Mouse (Mus musculus) stomach, embryonic 16.5 days (tissue): ENCODE data around the gene Elovl5. TPM values are rescaled to one million over a fixed set of nuclear protein-coding genes. Genes with fewer than 3 reads are reported as not detected.
A peak's percentile ranks its signal among the peaks of the same experiment; 100 is the strongest.

Experiments
- ATAC-seq: fragments of 200-750 bp; cut with Nextera tagmentation; 2 replicates; pipeline ENCODE4 v1.8.0; 2017; ENCODE audit warnings: moderate number of reproducible peaks, moderate TSS enrichment; ENCODE audit not compliant: insufficient read depth, low FRiP score
- H3K27ac ChIP-seq: fragments of 300-500 bp; sonication (generic); 2 replicates; pipeline ENCODE4 v1.5.1; 2014; ENCODE audit warnings: low read length
- H3K27me3 ChIP-seq: fragments of 300-500 bp; sonication (generic); 2 replicates; pipeline ENCODE4 v1.6.1; 2014; ENCODE audit warnings: low read length, control low read depth, mixed read lengths; ENCODE audit not compliant: control insufficient read depth, insufficient read depth
- H3K36me3 ChIP-seq: fragments of 300-500 bp; sonication (generic); 2 replicates; pipeline ENCODE4 v1.6.1; 2014; ENCODE audit warnings: low read length; ENCODE audit not compliant: control insufficient read depth, insufficient read depth
- H3K4me1 ChIP-seq: fragments of 300-500 bp; sonication (generic); 2 replicates; pipeline ENCODE4 v1.6.1; 2014; ENCODE audit warnings: low read length, control low read depth, mixed read lengths; ENCODE audit not compliant: control insufficient read depth, insufficient read depth
- H3K4me2 ChIP-seq: fragments of 300-500 bp; sonication (generic); 2 replicates; pipeline ENCODE4 v1.6.1; 2014; ENCODE audit warnings: low read depth, low read length, mixed read lengths
- H3K4me3 ChIP-seq: fragments of 300-500 bp; sonication (generic); replicated peaks from 2 replicates; pipeline ENCODE4 v1.5.1; 2014; ENCODE audit warnings: mild to moderate bottlenecking, low read length
- H3K9ac ChIP-seq: fragments of 300-500 bp; sonication (generic); 2 replicates; pipeline ENCODE4 v1.6.1; 2014; ENCODE audit warnings: low read length
- H3K9me3 ChIP-seq: fragments of 300-500 bp; sonication (generic); replicated peaks from 2 replicates; pipeline ENCODE4 v1.6.1; 2016; ENCODE audit warnings: low read length, control low read depth; ENCODE audit not compliant: control insufficient read depth
- WGBS: fragments of 180-500 bp; shearing (Covaris S2); extraction: QIAGEN DNeasy Blood & Tissue Kit; methylation state at CpG from one replicate; pipeline ENCODE4 v1.1.7; 2014; 5-methylcytosine and 5-hydroxymethylcytosine counted together
- polyA plus RNA-seq: library from polyadenylated mRNA; unstranded; fragments of >200 nt; fragmentation: Nextera tagmentation; extraction: Ambion mirVana; gene quantifications from 2 replicates; pipeline ENCODE4 v1.2.1, GENCODE M21; 2015

The Elovl5 gene
- polyA plus RNA-seq: 66.8 and 67.6 TPM in 2 replicates

DNA sequence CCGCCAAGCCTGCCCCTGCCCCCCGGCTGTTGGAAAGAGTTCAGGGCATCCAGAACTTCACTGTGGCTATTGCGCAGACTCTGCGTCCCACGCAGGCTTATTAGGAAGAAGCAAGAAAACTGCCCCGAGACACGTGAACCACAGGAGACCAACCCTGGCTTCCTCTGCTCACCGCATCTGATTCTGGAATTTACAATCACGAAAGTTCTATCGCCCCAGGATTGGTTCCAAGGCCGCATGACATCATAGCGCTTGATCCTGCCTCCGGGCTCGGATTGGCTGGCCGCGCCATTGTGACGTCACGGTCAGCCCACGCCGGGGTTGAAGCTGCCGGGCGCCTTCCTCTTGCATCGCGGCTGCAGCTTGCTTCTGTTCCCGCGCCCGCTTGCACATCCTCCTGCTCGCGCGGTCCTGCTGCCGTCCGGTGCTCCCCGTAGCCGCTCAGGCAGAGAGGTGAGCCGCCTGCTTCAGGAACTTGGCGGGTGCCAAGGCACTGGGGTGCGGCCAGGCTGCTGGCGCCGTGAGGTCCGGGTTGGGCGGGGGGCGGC lies at the start of gene Elovl5:
Gene Elovl5 (plus strand): TSS at position 291 of the 548 bp plus-strand sequence.
- peak; percentile 94 for ATAC-seq
- peaks cover 2% of the 10 kb centered on the region; the same call in 1 of the 2 replicates for H3K4me1 ChIP-seq
- peak within 1 kb of the TSS; percentile 77 for H3K9ac ChIP-seq

DNA sequence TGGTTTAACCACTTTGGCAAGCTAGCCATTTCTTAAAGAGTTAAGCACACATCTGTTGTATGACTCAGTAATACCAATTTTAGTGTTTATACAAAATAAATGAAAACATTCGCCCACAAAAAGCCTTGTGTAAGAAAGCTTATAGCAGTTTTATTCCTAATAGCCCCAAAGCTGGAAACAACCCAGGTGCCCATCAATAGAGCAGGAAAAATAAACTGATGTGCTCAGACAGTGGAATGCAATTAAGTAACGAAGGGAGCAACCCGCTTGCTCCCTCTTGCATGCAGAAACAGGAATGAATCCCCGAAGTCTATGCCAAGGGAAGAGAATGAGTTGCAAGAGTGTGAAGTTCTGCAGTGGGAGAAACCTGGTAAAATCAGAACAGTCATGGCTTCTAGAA lies 25.7 kb upstream of the Elovl5 start:
- Histone ChIP-seq H3K9me3 (no peaks in the 10 kb centered on the region), H3K36me3 (no peaks in the 10 kb centered on the region), H3K4me3 (no peak overlapping the region), H3K9ac (no peak overlapping the region), H3K27ac (no peak overlapping the region), H3K27me3 (no peaks in the 10 kb centered on the region), H3K4me1 (no peaks in the 10 kb centered on the region), H3K4me2 (no peak overlapping the region)
- no peak for ATAC-seq
- WGBS: 48% methylated on average over 4 of the region's 4 CpGs

More for the DNA sequence above, at the start of gene Elovl5:
- 1% methylated on average over 42 of the region's 42 CpGs for WGBS
- H3K36me3 ChIP-seq: no peaks in the 10 kb centered on the region
- H3K27ac ChIP-seq: peak within 1 kb of the TSS; percentile 73
- peak within 1 kb of the TSS; percentile 73 for H3K4me3 ChIP-seq
- peak within 1 kb of the TSS; percentile 73 for H3K4me2 ChIP-seq
- H3K27me3 ChIP-seq: no peaks in the 10 kb centered on the region
- H3K9me3 ChIP-seq: no peaks in the 10 kb centered on the region

DNA sequence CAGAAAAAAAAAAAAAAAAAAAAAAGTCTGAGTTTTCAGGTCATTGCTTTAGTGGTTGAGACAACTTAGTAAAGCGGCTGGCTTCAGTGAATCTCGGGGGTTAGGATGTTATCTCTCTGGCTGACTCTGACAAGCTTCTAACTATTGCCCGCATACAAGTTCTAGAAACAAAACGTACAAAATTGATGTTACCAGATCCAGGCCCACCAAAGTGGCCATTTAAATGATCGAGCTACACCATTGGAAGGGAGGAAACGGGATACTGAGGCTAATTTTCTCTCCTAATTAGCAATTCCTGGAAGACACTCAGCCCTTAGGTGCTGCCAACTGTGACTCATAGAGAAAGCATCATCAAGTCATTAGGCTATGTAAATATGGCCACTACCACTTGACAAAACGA lies 18.6 kb upstream of the Elovl5 start:
- Histone ChIP-seq H3K27ac (no peak overlapping the region), H3K36me3 (no peaks in the 10 kb centered on the region), H3K4me2 (no peak overlapping the region), H3K4me3 (no peak overlapping the region), H3K4me1 (no peaks in the 10 kb centered on the region), H3K9me3 (no peaks in the 10 kb centered on the region), H3K27me3 (no peaks in the 10 kb centered on the region), H3K9ac (no peak overlapping the region)
- WGBS: 69% methylated on average over 7 of the region's 7 CpGs
- ATAC-seq: no peak

DNA sequence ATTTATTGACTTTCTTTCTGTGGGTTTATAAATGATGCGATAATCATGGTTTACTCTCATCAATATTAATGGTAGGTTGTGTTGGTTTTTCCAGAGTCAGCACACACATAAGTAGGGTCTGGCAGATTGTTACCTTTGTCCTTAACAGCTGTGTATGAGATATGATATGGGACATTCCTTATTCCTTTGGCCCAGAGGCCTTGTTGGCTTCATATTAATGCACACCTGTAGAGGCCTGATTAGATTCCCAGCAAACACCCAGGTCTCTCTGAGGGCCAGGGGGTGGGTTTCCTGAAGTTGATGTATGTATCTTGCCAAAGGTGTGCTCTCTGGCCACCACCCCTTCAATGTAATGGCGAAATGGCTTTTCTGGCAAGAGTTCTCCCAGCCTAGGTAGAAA lies 13.0 kb upstream of the Elovl5 start:
- H3K9ac ChIP-seq: no peak overlapping the region
- peak; percentile 50; the same call in 1 of the 2 replicates for ATAC-seq
- H3K27ac ChIP-seq: no peak overlapping the region
- no peaks in the 10 kb centered on the region for H3K27me3 ChIP-seq
- no peak overlapping the region for H3K4me2 ChIP-seq
- 0 out of 2 replicates have a peak, but pooled peaks cover 3% of the 10 kb centered on the region for H3K9me3 ChIP-seq
- no peaks in the 10 kb centered on the region for H3K4me1 ChIP-seq
- no peaks in the 10 kb centered on the region for H3K36me3 ChIP-seq
- H3K4me3 ChIP-seq: no peak overlapping the region
- 77% methylated on average over 2 of the region's 2 CpGs for WGBS

DNA sequence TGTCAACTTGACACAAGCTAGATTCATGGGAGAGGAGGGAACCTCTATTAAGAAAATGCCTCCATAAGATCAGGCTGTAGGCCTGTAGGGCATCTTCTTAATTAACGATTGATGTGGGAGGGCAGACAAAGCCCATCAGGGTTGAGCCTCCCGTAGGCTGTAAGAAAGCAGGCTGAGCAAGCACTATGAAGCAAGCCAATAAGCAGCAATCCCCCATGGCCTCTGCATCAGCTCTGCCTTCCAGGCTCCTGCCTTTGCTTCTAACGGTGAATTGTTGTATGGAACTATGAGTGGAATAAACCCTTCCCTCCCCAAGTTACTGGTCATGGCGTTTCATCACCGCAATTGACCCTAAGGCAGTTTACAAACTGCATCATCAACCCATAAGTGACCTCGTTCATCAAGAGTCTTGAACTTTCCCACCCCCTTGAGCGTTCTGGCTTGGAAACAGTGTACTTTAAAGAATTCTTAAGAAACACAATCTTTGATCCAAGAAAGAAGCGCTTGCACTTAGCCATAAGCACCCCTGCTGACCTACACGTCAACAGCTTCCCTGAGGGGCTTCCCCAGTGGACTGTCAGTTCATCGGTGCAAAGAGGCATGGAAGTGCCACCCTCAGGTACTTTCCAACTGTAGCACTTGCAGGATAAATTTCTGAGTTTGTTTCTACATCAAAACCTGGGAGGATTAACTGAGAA lies 7.4 kb upstream of the Elovl5 start:
- peaks cover 16% of the 10 kb centered on the region for H3K4me1 ChIP-seq
- peak overlapping the region; percentile 89 for H3K9ac ChIP-seq
- H3K4me2 ChIP-seq: peak overlapping the region; percentile 65
- WGBS: 26% methylated on average over 10 of the region's 10 CpGs
- H3K27ac ChIP-seq: peak overlapping the region; percentile 97
- H3K9me3 ChIP-seq: 0 out of 2 replicates have a peak, but pooled peaks cover 3% of the 10 kb centered on the region
- no peak for ATAC-seq
- H3K36me3 ChIP-seq: no peaks in the 10 kb centered on the region
- H3K4me3 ChIP-seq: peak overlapping the region; percentile 76
- no peaks in the 10 kb centered on the region for H3K27me3 ChIP-seq

DNA sequence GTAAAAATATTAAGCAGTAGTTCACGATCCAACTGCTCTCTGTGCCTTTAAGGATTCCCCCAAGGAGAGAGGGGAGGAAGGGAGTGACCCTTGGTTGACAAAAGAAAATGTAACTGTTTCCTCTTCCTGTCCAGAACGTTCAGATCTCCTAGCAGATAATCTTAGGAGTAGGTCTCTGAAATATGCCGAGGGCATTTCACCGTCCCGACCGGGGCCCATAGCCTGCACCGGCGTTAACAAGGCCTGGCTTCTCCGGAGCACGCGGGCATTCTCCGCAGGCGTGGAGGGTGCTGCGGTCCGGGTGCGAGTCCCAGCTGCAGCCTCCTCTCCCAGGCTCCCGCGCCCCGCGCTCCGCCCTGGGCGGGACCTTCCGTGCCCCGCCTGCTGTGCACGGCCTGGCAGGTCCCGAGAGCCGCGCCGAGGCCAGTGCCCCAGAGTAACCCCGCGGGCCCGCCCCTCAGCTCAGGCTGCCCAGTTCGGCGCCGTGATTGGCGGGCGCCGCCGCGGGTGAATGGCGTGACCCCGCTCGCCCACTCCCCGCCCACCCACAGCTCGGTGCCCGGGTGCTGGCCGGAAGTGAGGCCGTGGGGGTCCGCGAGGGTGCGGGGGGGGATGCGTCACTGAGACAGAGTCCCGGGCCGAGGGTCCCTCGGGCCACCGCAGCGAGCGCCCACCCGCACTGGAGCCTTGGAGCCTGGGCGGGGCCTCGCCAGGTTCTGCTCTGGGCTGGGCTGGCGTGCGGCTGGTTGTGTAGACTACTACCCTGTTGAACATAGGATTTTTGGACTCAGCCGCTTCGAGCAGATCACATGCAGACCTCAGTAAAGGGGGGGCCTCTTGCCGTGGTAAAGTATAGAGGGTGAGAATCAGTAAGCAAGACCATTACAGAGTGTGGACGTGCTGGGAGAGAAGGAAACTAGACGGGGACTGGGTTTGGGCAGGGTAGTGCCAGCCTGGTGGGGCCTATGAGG lies 6.6 kb upstream of the Elovl5 start:
- under 1% methylated on average over 67 of the region's 68 CpGs for WGBS

DNA sequence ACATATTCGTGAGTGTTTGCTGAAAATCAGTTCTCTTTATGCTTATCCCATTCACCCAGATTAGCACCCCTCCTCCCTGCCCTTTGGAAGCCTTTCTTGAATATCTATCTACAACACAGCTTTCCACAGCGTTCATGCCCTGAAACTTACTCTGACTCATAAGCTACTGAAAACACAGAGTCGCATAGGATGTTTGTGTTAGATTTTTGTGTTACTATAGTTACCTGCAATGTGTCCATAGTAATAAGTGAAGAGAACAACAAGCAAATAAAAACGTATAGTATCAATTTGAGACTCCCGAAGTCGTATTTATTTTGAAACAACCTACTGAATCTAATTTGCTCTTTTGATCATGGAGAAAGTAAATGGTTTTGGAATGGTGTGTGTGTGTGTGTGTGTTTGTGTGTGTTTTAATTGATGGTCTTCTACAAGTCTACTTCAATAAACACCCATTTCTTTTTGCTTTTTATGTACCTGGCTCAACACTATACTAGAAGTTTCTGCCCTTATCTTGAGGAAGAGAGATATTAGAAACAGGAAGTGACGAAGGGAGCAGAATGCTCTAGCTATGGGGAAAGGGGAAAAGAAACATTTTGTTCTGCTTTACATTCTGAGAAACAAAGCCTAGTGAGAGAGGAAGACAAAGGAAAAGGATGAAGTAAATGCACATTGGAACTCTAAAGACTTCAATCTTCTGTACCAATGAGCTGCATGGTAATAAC lies 5.5 kb upstream of the Elovl5 start:
- no peaks in the 10 kb centered on the region for H3K36me3 ChIP-seq
- peak overlapping the region; percentile 76 for H3K4me3 ChIP-seq
- H3K27me3 ChIP-seq: no peaks in the 10 kb centered on the region
- H3K9ac ChIP-seq: no peak overlapping the region
- H3K4me2 ChIP-seq: peak overlapping the region; percentile 65
- H3K4me1 ChIP-seq: peaks cover 16% of the 10 kb centered on the region
- 27% methylated on average over 7 of the region's 7 CpGs for WGBS
- no peak for ATAC-seq
- 0 out of 2 replicates have a peak, but pooled peaks cover 3% of the 10 kb centered on the region for H3K9me3 ChIP-seq
- H3K27ac ChIP-seq: peak overlapping the region; percentile 97

More for the DNA sequence above, 6.6 kb upstream of the Elovl5 start:
- peak; percentile 99 for ATAC-seq
- Histone ChIP-seq H3K9me3 (0 out of 2 replicates have a peak, but pooled peaks cover 3% of the 10 kb centered on the region), H3K4me3 (peak overlapping the region; percentile 76), H3K36me3 (no peaks in the 10 kb centered on the region), H3K27me3 (no peaks in the 10 kb centered on the region), H3K9ac (peak overlapping the region; percentile 89), H3K4me2 (peak overlapping the region; percentile 65), H3K27ac (peak overlapping the region; percentile 97), H3K4me1 (peaks cover 16% of the 10 kb centered on the region)

DNA sequence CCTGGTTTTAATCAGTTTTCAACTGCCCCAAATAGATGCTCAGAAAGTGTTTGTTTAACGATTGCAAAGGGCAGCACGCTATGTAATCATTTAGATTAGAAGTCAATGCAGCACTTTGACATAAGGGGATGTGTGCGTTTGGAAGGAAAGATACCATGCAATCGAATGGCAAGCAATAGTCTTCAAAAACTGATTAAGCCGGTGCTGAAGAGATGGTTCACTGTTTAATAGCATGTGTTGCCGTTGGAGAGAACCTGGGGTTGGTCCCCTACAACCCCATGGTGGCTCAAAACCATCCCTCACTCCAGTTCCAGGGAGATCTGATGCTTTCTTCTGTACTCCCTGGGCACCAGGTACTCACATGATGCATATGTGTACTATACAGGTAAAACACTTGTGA lies 4.9 kb upstream of the Elovl5 start:
- Histone ChIP-seq H3K9ac (no peak overlapping the region), H3K36me3 (no peaks in the 10 kb centered on the region), H3K27ac (0 out of 2 replicates have a peak overlapping the region, but pooled peaks have one; percentile 24), H3K4me3 (no peak overlapping the region), H3K9me3 (0 out of 2 replicates have a peak, but pooled peaks cover under 1% of the 10 kb centered on the region), H3K27me3 (no peaks in the 10 kb centered on the region), H3K4me1 (peaks cover 16% of the 10 kb centered on the region), H3K4me2 (peak overlapping the region; percentile 65)
- WGBS: 51% methylated on average over 6 of the region's 6 CpGs
- no peak for ATAC-seq
